In the genomic region with DNA sequence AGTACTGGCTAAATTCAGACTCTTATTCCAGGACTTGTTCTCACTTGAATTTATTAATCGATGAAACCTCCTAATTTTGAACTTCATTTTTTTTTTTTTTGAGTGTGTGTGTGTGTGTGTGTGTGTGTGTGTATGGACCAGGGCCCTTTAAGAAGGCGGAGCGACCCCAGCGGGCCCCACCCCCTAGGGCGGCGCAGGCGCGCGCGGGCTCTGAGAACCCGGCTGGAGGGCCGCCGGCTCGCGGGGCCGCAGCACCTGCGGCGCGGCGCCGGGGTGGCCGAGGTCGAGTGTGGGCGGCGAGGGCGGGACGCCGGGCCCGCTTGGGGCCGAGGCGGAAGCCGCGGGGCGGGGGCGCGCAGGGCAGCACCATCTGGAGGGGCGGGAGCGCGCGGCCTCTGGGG, we compare ENCODE assay signal across 7 mouse cellular contexts. TPM values are rescaled to one million over a fixed set of nuclear protein-coding genes. Genes with fewer than 3 reads are reported as not detected.
DNase-seq lines count a peak whose midpoint lies in the region; ATAC-seq and TF ChIP-seq lines count a peak whose summit lies in the region.

A gene (plus strand): TSS at position 214 of the 401 bp plus-strand sequence.

- H3K27ac ChIP-seq in hindbrain, postnatal 0 days = peak within 1 kb of the TSS; percentile 91
- peak within 1 kb of the TSS; percentile 82 for H3K27ac ChIP-seq in left cerebral cortex, adult 2 months

- peak within 1 kb of the TSS; percentile 81 for H3K4me3 ChIP-seq in hindbrain, postnatal 0 days (ENCODE audit: low read length)
- peak within 1 kb of the TSS; percentile 78 for H3K4me3 ChIP-seq in left cerebral cortex, adult 2 months
- H3K4me3 ChIP-seq in megakaryocyte, embryonic 14.5 days (replicated peaks) = peak within 1 kb of the TSS; percentile 95

- no peaks in the 10 kb centered on the region for H3K36me3 ChIP-seq in hindbrain, postnatal 0 days (ENCODE audit: insufficient read depth, low read length)
- H3K36me3 ChIP-seq in megakaryocyte, embryonic 14.5 days (replicated peaks; ENCODE audit: low read length) = peaks cover 4% of the 10 kb centered on the region

- peaks cover 16% of the 10 kb centered on the region for H3K4me1 ChIP-seq in hindbrain, postnatal 0 days (ENCODE audit: insufficient read depth, low read length)
- peaks cover 63% of the 10 kb centered on the region for H3K4me1 ChIP-seq in megakaryocyte, embryonic 14.5 days

- peak within 1 kb of the TSS; percentile 68 for H3K4me2 ChIP-seq in hindbrain, postnatal 0 days (ENCODE audit: low read depth, low read length)

- H3K9me3 ChIP-seq in hindbrain, postnatal 0 days (ENCODE audit: low read length) = no peaks in the 10 kb centered on the region
- no peaks in the 10 kb centered on the region for H3K9me3 ChIP-seq in megakaryocyte, embryonic 14.5 days

- DNase-seq in adipocyte (ENCODE audit: low spot score) = peak; percentile 82
- peak; percentile 66 to 86 for DNase-seq in cerebellum, postnatal 4 days (ENCODE audit: low spot score in 2 of 2)
- peak; percentile 80 to 85 for DNase-seq in gastrocnemius, adult 8-10 months (ENCODE audit: low spot score in 2 of 2)
- peak; percentile 94 for DNase-seq in hindbrain, postnatal 0 days (ENCODE audit: low spot score)
- peak; percentile 85 to 88 for DNase-seq in left cerebral cortex, adult 2 months (ENCODE audit: extremely low spot score in 1 of 2, low spot score in 2 of 2)
- peak; percentile 85 for DNase-seq in right cerebral cortex, postnatal 25 days

- peak within 1 kb of the TSS; percentile 90 for H3K9ac ChIP-seq in hindbrain, postnatal 0 days (replicated peaks; ENCODE audit: low read length)

- intact Hi-C loops in left cerebral cortex, adult 2 months (cut with DNase I) = loop anchor here (2.0 kb wide), 1 partner anchor 15 kb away; no protein-coding TSS in a partner anchor

- no peaks in the 10 kb centered on the region for H3K27me3 ChIP-seq in hindbrain, postnatal 0 days (ENCODE audit: insufficient read depth, low read length)
- H3K27me3 ChIP-seq in megakaryocyte, embryonic 14.5 days (replicated peaks) = peaks cover 8% of the 10 kb centered on the region

- ATAC-seq in hindbrain, postnatal 0 days = peak; percentile 84

- no peak for TF ChIP-seq CTCF in hindbrain, postnatal 0 days (IDR thresholded peaks at IDR 0.05; ENCODE audit: low read depth)
- TF ChIP-seq CTCF in left cerebral cortex, adult 2 months (IDR thresholded peaks at IDR 0.05) = no peak

- WGBS in hindbrain, postnatal 0 days = 1% methylated on average over 29 of the region's 40 CpGs

RNA-seq across cellular contexts. Expression of the gene that starts here (rescaled TPM):
- total RNA-seq in gastrocnemius, adult 8-10 months (2022) = 10 to 100 TPM; 43.7 to 58.1 (median 46.2) TPM
- total RNA-seq in hindbrain, postnatal 0 days (2014; rRNA removed) = 78.2 and 90.5 TPM in 2 replicates
- polyA plus RNA-seq in hindbrain, postnatal 0 days (2015; fragmentation: Nextera tagmentation; extraction: Ambion mirVana) = 18.6 and 19.2 TPM in 2 replicates
- 100 to 1,000 TPM; 239 to 244 TPM for total RNA-seq in left cerebral cortex, adult 2 months (2021)
- 230 and 1,256 TPM in 2 replicates for polyA plus RNA-seq in megakaryocyte, embryonic 14.5 days (2012; ENCODE audit: insufficient read depth, low replicate concordance)

Comparison
In these comparisons a context has a peak if more than half of its experiments do, and no peak if none do; other contexts are left out.
1. Peak in every context shown above with its lines: DNase-seq, ATAC-seq, H3K4me3 ChIP-seq and H3K27ac ChIP-seq.
2. RNA of the gene that starts here (polyA plus RNA-seq): 230 to 1,256 TPM in megakaryocyte, embryonic 14.5 days; 18.6 to 19.2 TPM in hindbrain, postnatal 0 days; every median in the first group is over 10 times any median in the second.